Mouse (Mus musculus) hindbrain, embryonic 11.5 days (tissue): ENCODE results near the gene Gm10644. TPM values are rescaled to one million over a fixed set of nuclear protein-coding genes. Genes with fewer than 3 reads are reported as not detected.

Experiments used
- ATAC-seq: fragments of 200-750 bp; cut with Nextera tagmentation; 2 replicates; pipeline ENCODE4 v1.8.0; 2017; ENCODE audit warnings: mild to moderate bottlenecking, moderate TSS enrichment, moderate library complexity; ENCODE audit not compliant: low FRiP score
- DNase-seq: peaks from one replicate; pipeline ENCODE4 v3.0.0-alpha.2; 2015; ENCODE audit warnings: low spot score
- H3K27ac ChIP-seq: fragments of 300-500 bp; sonication (generic); 2 replicates; pipeline ENCODE4 v1.5.1; 2014; ENCODE audit warnings: mild to moderate bottlenecking, low read depth, low read length
- H3K27me3 ChIP-seq: fragments of 300-500 bp; sonication (generic); 2 replicates; pipeline ENCODE4 v1.6.1; 2014; ENCODE audit warnings: mild to moderate bottlenecking, low read length, moderate library complexity, mixed read lengths; ENCODE audit not compliant: control insufficient read depth, insufficient read depth
- H3K36me3 ChIP-seq: fragments of 300-500 bp; sonication (generic); 2 replicates; pipeline ENCODE4 v1.6.1; 2014; ENCODE audit warnings: mild to moderate bottlenecking, low read length, moderate library complexity, mixed read lengths; ENCODE audit not compliant: control insufficient read depth, insufficient read depth
- H3K4me1 ChIP-seq: fragments of 300-500 bp; sonication (generic); replicated peaks from 2 replicates; pipeline ENCODE4 v1.6.1; 2014; ENCODE audit warnings: low read length, mixed read lengths; ENCODE audit not compliant: control insufficient read depth, insufficient read depth
- H3K4me2 ChIP-seq: fragments of 300-500 bp; sonication (generic); replicated peaks from 2 replicates; pipeline ENCODE4 v1.6.1; 2014; ENCODE audit warnings: mild to moderate bottlenecking, low read depth, low read length
- H3K4me3 ChIP-seq: fragments of 300-500 bp; sonication (generic); 2 replicates; pipeline ENCODE4 v1.5.1; 2014; ENCODE audit warnings: low read depth, low read length
- H3K9ac ChIP-seq: fragments of 300-500 bp; sonication (generic); 2 replicates; pipeline ENCODE4 v1.6.1; 2014; ENCODE audit warnings: low read depth, low read length
- H3K9me3 ChIP-seq: fragments of 300-500 bp; sonication (generic); 2 replicates; pipeline ENCODE4 v1.6.1; 2016; ENCODE audit warnings: low read length; ENCODE audit not compliant: control insufficient read depth
- WGBS: fragments of 180-500 bp; shearing (Covaris S2); extraction: QIAGEN DNeasy Blood & Tissue Kit; methylation state at CpG from one replicate; pipeline ENCODE4 v1.1.7; 2014; 5-methylcytosine and 5-hydroxymethylcytosine counted together
- polyA plus RNA-seq: library from polyadenylated mRNA; unstranded; fragments of >200 nt; fragmentation: Nextera tagmentation; extraction: Ambion mirVana; gene quantifications from 2 replicates; pipeline ENCODE4 v1.2.1, GENCODE M21; 2014

The Gm10644 gene
- polyA plus RNA-seq, 1 experiment from 2014 or later: 0.93 TPM

DNA sequence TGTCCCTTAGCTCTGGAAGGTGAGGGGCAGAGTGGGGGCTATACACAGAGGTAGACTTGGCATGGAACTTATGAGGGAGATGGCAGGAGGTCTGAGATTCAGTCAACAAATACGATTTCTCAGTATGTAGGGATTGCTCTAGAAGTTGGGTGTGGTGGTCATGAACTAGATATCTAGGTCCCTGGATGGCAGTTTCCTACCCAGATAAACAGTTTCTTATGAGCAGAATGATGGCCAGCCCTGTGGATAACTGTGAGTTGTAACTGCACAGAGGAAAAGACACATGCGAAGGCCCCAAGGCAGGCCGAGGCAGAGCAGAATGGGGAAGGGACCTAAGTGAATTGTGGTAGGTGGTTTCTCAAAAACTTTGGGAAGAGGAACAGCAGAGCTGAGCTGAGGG lies 40.8 kb downstream of the Gm10644 start:
- Histone ChIP-seq H3K27me3 (no peaks in the 10 kb centered on the region), H3K4me2 (no peak overlapping the region), H3K9me3 (no peaks in the 10 kb centered on the region), H3K36me3 (no peaks in the 10 kb centered on the region), H3K4me1 (peaks cover 2% of the 10 kb centered on the region; the same call in 1 of the 2 replicates), H3K9ac (no peak overlapping the region), H3K27ac (no peak overlapping the region), H3K4me3 (no peak overlapping the region)
- 88% methylated on average over 3 of the region's 3 CpGs for WGBS
- ATAC-seq (no peak), DNase-seq (no peak)

DNA sequence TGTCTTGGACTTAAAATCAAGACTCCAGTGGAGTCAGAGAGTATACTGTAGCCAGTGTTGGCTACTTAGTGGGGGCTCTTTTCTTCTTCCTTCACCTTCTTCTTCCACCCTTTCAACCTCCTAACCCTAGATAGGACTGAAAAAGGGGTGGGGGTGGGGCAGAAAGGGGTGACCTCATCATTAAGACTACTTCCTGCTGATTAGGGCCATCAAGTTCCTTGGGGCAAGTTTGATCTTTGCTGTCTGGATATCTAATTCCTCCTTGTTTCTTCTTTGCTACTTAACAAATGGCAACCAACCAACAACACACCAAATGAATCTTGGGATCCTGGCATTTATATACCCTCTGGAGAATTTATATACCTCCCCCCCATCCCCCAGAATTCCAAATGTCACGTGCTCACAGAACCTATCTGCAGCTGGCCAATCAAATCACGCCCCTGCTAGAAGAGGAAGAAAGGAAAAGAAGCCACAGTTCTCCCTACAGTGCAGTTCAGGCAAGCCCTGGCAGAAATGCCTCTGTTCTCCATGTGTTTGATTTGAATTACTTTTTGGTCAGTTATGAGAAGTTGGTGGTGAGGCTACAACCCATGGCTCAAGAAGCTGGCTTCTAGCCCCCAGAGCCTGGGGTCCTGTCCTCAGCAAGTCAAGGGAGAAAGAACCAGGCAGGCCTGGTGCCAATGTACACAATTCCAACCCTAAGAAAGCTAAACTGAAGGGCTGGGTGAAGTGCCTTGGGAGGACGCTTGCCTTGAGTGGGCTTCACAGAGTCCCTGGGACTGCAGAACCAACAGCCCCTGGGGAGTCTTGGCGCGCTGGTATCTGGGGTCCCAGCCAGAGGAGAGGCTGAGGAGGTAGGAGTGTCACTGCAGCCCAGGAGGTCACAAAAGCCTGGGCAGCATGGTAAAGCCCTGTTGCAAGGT lies 42.9 kb downstream of the Gm10644 start:
- Histone ChIP-seq H3K4me3 (no peak overlapping the region), H3K27ac (no peak overlapping the region), H3K4me2 (no peak overlapping the region), H3K36me3 (no peaks in the 10 kb centered on the region), H3K9ac (no peak overlapping the region), H3K4me1 (peaks cover 4% of the 10 kb centered on the region; the same call in 1 of the 2 replicates), H3K9me3 (no peaks in the 10 kb centered on the region), H3K27me3 (no peaks in the 10 kb centered on the region)
- DNase-seq: no peak
- 86% methylated on average over 5 of the region's 5 CpGs for WGBS
- no peak for ATAC-seq

DNA sequence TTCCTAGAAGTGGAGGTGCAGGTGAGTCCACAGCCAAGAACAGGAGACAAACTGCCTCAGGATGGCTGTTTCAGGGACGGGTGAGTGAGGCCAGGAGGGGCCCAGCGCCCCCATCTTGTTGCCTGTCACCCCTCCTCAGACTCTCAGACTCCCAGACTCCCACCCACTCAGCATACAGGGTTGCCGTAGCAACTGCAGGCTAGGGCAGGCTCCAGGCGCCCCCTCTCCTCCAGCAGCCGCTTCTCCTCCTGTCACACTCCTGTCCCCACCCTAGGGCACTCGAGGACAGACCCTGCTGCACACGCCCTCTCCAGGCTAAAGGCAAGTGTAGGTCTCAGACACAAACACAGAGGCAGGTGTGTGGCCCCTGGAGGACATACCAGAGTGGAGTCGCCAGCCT lies 45.7 kb downstream of the Gm10644 start:
- 46% methylated on average over 8 of the region's 8 CpGs for WGBS
- ATAC-seq (0 out of 2 replicates have a peak, but pooled peaks have one; percentile 27), DNase-seq (no peak)
- Histone ChIP-seq H3K4me2 (no peak overlapping the region), H3K4me3 (no peak overlapping the region), H3K9ac (no peak overlapping the region), H3K4me1 (peaks cover 4% of the 10 kb centered on the region; the same call in 1 of the 2 replicates), H3K27me3 (no peaks in the 10 kb centered on the region), H3K36me3 (no peaks in the 10 kb centered on the region), H3K27ac (no peak overlapping the region), H3K9me3 (no peaks in the 10 kb centered on the region)

DNA sequence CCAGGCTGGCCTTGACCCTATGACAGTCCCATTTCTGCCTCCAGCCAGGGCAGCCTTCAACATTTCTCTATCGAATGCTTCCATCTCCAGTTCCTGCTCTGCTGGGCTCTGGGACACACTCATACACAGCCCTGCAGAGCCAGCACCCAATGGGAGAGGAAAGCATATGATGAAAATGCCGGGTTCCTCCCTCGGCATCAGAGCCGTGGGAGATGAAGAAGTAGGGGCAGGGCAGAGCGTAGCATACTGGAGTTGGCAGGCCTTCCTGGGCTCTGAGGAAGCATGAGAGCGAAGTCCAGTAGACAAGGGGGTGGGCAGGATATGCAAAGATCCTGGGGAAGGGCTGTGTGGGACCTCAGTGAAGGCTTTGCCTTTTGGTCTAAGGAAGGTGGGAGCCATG lies 46.4 kb downstream of the Gm10644 start:
- H3K4me1 ChIP-seq: peaks cover 4% of the 10 kb centered on the region; the same call in 1 of the 2 replicates
- no peaks in the 10 kb centered on the region for H3K36me3 ChIP-seq
- no peaks in the 10 kb centered on the region for H3K9me3 ChIP-seq
- H3K27ac ChIP-seq: no peak overlapping the region
- DNase-seq (no peak), ATAC-seq (no peak)
- no peaks in the 10 kb centered on the region for H3K27me3 ChIP-seq
- WGBS: 85% methylated on average over 6 of the region's 6 CpGs
- H3K4me2 ChIP-seq: no peak overlapping the region
- H3K4me3 ChIP-seq: no peak overlapping the region
- no peak overlapping the region for H3K9ac ChIP-seq

DNA sequence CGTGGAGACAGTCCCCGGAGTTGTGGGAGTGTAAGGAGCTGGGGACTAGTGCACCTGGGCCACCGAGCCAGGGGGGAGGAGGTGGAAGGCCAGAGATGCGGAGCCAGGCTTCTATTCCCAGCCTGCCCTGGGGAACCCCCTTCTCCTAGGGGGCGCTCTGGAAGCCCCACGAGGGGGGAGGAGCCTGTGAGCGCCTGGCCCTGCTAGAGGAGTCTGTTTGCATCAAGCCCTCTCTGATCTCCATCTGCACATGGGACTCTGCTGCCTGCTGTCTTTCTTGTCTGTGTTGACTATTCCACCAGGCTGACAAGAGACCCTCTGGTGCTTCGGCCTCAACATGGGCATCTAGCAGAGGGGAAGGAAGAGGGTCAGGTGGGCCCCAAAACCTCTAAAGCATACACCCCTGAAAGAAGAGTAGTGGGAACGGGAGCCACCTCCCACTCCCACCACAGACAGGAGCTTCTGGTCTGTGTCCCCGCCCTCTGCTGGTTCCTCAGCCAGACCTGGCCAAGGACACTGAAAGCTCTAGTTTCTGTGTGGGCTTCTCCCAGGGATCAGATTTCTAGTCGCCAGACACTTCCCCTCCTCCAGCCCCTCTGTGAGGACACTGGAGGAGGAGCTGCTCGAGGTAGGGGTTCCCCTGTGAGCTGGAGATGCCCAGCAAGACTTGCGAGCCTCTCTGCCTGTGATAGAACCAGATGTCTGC lies 51.9 kb downstream of the Gm10644 start:
- Histone ChIP-seq H3K27ac (peak overlapping the region; percentile 47; the same call in 1 of the 2 replicates), H3K4me3 (peak overlapping the region; percentile 6; the same call in 1 of the 2 replicates)
- 12% methylated on average over 13 of the region's 13 CpGs for WGBS

DNA sequence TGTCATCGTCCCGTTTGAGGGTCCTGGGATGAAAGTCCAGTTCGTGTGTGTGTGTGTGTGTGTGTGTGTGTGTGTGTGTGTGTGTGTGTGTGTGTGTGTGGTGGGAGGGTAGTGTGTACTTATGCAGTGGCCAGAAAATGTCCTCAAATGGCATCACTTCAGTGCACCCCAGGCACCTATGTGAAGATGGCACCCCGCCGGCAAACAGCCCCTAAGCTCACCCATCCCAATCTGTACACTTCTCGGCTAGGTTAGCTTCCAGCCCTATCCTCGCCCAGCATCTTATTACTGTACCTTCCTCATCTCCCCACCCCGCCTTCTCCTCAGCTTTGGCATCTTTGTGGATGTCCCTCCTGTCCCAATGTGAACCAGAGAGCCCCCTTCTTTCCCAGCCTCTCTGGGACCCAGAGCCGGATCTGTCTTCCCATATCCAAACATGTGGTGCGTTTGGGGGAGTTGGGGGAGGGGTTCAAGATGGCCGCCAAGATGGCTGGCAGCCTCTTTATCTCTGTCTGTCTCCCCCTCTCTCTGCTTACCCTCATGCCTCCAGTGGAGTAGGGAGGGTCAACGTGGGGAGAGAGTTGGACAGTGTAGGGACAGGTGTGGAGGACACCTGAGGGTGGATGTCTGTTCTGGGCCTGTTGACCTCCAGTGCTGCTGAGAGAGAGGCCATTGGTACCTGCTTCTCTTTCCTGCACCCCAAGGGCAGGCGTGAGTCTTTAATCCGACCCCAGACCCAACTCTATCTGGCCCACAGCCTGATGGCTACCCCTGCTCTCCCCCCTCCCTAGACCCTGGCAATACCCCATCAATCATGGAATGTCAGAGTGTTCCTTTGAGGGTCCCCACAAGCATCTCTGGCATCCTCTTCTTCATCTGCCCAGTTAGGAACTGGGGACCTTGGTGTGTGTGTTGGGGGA lies 53.2 kb downstream of the Gm10644 start:
- peak overlapping the region; percentile 93 for H3K4me3 ChIP-seq
- no peak for ATAC-seq
- WGBS: 6% methylated on average over 11 of the region's 14 CpGs
- no peaks in the 10 kb centered on the region for H3K9me3 ChIP-seq
- H3K36me3 ChIP-seq: no peaks in the 10 kb centered on the region
- H3K9ac ChIP-seq: peak overlapping the region; percentile 93; the same call in 1 of the 2 replicates
- peak overlapping the region; percentile 97 for H3K4me2 ChIP-seq
- H3K27ac ChIP-seq: 0 out of 2 replicates have a peak overlapping the region, but pooled peaks have one; percentile 93
- DNase-seq: peak; percentile 50
- H3K4me1 ChIP-seq: peaks cover 14% of the 10 kb centered on the region
- H3K27me3 ChIP-seq: no peaks in the 10 kb centered on the region

More for the DNA sequence above, 51.9 kb downstream of the Gm10644 start:
- Histone ChIP-seq H3K4me2 (peak overlapping the region; percentile 19), H3K27me3 (no peaks in the 10 kb centered on the region), H3K36me3 (no peaks in the 10 kb centered on the region), H3K9me3 (no peaks in the 10 kb centered on the region), H3K4me1 (peaks cover 14% of the 10 kb centered on the region), H3K9ac (0 out of 2 replicates have a peak overlapping the region, but pooled peaks have one; percentile 7)
- DNase-seq (peak; percentile 36), ATAC-seq (no peak)

DNA sequence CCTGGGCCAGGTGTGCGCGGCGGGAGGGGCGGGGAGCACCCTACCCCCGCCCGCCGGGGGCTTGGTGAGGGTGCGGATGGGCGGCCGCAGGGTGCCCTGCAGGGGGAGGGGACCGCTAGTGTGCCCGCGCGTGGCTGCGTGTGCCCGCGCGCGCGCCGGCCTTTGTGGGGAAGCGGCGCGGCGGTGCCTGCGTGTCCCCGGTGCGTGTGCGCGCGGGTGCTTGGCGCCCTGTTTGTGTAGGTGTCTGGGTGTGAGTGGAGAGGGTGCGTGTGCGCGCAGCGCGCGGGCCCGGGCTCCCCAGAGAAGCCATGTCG lies 54.1 kb downstream of the Gm10644 start:
- Histone ChIP-seq H3K9ac (peak overlapping the region; percentile 93), H3K4me2 (peak overlapping the region; percentile 97), H3K27me3 (no peaks in the 10 kb centered on the region; the same call in 1 of the 2 replicates), H3K4me1 (peaks cover 14% of the 10 kb centered on the region), H3K4me3 (peak overlapping the region; percentile 93), H3K36me3 (no peaks in the 10 kb centered on the region), H3K9me3 (no peaks in the 10 kb centered on the region), H3K27ac (peak overlapping the region; percentile 93)
- peak; percentile 72 for DNase-seq
- ATAC-seq: no peak
- WGBS: 0% methylated on average over 16 of the region's 40 CpGs
